Mouse (Mus musculus) layer of hippocampus, adult 18-20 months (tissue): ENCODE measurements around the gene Dnajb3. TPM values are rescaled to one million over a fixed set of nuclear protein-coding genes. Genes with fewer than 3 reads are reported as not detected.

Experiments used
- total RNA-seq, 2 experiments: library from RNA; stranded (reverse); gene quantifications; 2 replicates each; pipeline ENCODE4 v1.2.3; 2021

Gene Dnajb3
- total RNA-seq, 2 experiments from 2014 or later, result 2.9 to 3.2 TPM

Other genes with a start within 250 kb of the Dnajb3 start
- gene Usp40, start 197.2 kb downstream of the Dnajb3 start, total RNA-seq, result 10 to 100 TPM; 18.4 to 19.8 TPM
- gene Ugt1a10, start 150.4 kb downstream of the Dnajb3 start, total RNA-seq, result not detected
- gene Ugt1a9, start 135.0 kb downstream of the Dnajb3 start, total RNA-seq, result not detected
- gene Ugt1a8, start 118.0 kb downstream of the Dnajb3 start, total RNA-seq, result not detected
- 1 to 10 TPM in 1 of 2 experiments, under 1 TPM in 1; 0.20 to 1.4 TPM for gene Ugt1a7c, start 110.7 kb downstream of the Dnajb3 start, total RNA-seq
- not detected for gene Ugt1a6b, start 102.5 kb downstream of the Dnajb3 start, total RNA-seq
- 1 to 10 TPM; 1.6 TPM for gene Ugt1a6a, start 71.0 kb downstream of the Dnajb3 start, total RNA-seq
- under 1 TPM in 1 of 2 experiments, not detected in 1; 0.25 TPM for gene Ugt1a5, start 39.8 kb downstream of the Dnajb3 start, total RNA-seq
- gene Ugt1a2, start 5.2 kb downstream of the Dnajb3 start, total RNA-seq, result not detected
- not detected for gene Ugt1a1, start 6.2 kb upstream of the Dnajb3 start, total RNA-seq
- gene Mroh2a, start 21.2 kb upstream of the Dnajb3 start, total RNA-seq, result under 1 TPM in 1 of 2 experiments, not detected in 1; 0.52 TPM
- gene Hjurp, start 71.9 kb upstream of the Dnajb3 start, total RNA-seq, result 10 to 100 TPM; 33.1 to 39.1 TPM
- gene Trpm8, start 71.9 kb upstream of the Dnajb3 start, total RNA-seq, result under 1 TPM in 1 of 2 experiments, not detected in 1; 0.08 TPM
- not detected for gene Spp2, start 201.2 kb upstream of the Dnajb3 start, total RNA-seq